Mouse (Mus musculus) lung, adult 2 months (tissue): Measurements from ENCODE around the gene Afap1l2.

Experiments
- CTCF ChIP-seq: fragments of 200-500 bp; IDR thresholded peaks from 2 replicates; pipeline ENCODE4 v1.5.1; 2011; ENCODE audit warnings: mild to moderate bottlenecking, low read length, control low read depth; ENCODE audit not compliant: insufficient read depth
- POLR2A ChIP-seq: fragments of 200-500 bp; IDR thresholded peaks from 2 replicates; pipeline ENCODE4 v1.6.1; 2011; ENCODE audit warnings: low read depth, mild to moderate bottlenecking, control low read depth, low read length, borderline replicate concordance; ENCODE audit errors: extremely low read depth

- TF ChIP-seq POLR2A (no peak), CTCF (no peak)
These were observed 52.2 kb downstream of the Afap1l2 start for GRCm38 (mm10) chr19:56955568-56956513.
